Mouse (Mus musculus) kidney, adult 2 months (tissue): ENCODE results near the gene Acsbg1. TPM values are rescaled to one million over a fixed set of nuclear protein-coding genes. Genes with fewer than 3 reads are reported as not detected.

Source experiments
- DNase-seq: peaks from one replicate; pipeline ENCODE4 v3.0.0; 2021
- H3K27ac ChIP-seq: fragments of 200-500 bp; 2 replicates; pipeline ENCODE4 v1.5.1; 2012; ENCODE audit warnings: low read depth, low read length, control low read depth, inconsistent platforms; ENCODE audit not compliant: insufficient read depth
- H3K27me3 ChIP-seq: fragments of 200-500 bp; replicated peaks from 2 replicates; pipeline ENCODE4 v1.6.1; 2012; ENCODE audit warnings: mild to moderate bottlenecking, moderate library complexity, low read length, inconsistent platforms; ENCODE audit not compliant: control insufficient read depth, insufficient read depth
- H3K36me3 ChIP-seq: fragments of 200-500 bp; 2 replicates; pipeline ENCODE4 v1.6.1; 2012; ENCODE audit warnings: mild to moderate bottlenecking, moderate library complexity, low read length, inconsistent platforms; ENCODE audit not compliant: control insufficient read depth, insufficient read depth
- H3K4me1 ChIP-seq: fragments of 200-500 bp; 2 replicates; pipeline ENCODE4 v1.6.1; 2011; ENCODE audit warnings: low read length; ENCODE audit not compliant: control insufficient read depth, insufficient read depth
- H3K4me3 ChIP-seq: fragments of 200-500 bp; 2 replicates; pipeline ENCODE4 v1.5.1; 2011; ENCODE audit warnings: mild to moderate bottlenecking, low read depth, low read length, control low read depth; ENCODE audit not compliant: insufficient read depth
- CTCF ChIP-seq: fragments of 200-500 bp; conservative IDR thresholded peaks from 2 replicates; pipeline ENCODE4 v1.5.1; 2011; ENCODE audit warnings: low read depth, mild to moderate bottlenecking, control low read depth, low read length, moderate library complexity, mixed read lengths; ENCODE audit not compliant: insufficient read depth, insufficient read length
- POLR2A ChIP-seq: fragments of 200-500 bp; IDR thresholded peaks from one replicate; pipeline ENCODE4 v1.6.1; 2011; ENCODE audit warnings: low read depth, low read length, control low read depth
- WGBS: fragments of 180-500 bp; shearing (Covaris S2); methylation state at CpG from one replicate; pipeline ENCODE4 v1.1.7; 2018; 5-methylcytosine and 5-hydroxymethylcytosine counted together
- polyA plus RNA-seq: library from polyadenylated mRNA; depleted of rRNA; stranded (reverse); fragments of >200 nt; gene quantifications from 2 replicates; pipeline ENCODE4 v1.2.3, GENCODE M21; 2012; rRNA removed

Gene Acsbg1
- polyA plus RNA-seq: 1.1 and 1.6 TPM in 2 replicates

- DNase-seq: peak; percentile 3
- no peaks in the 10 kb centered on the region for H3K4me1 ChIP-seq
- TF ChIP-seq CTCF: no peak
- no peak for TF ChIP-seq POLR2A
- WGBS: 15% methylated on average over 10 of the region's 10 CpGs
- H3K27ac ChIP-seq: no peak within 1 kb of the TSS
- H3K27me3 ChIP-seq: no peaks in the 10 kb centered on the region
- no peak within 1 kb of the TSS for H3K4me3 ChIP-seq
- no peaks in the 10 kb centered on the region for H3K36me3 ChIP-seq
Measured at GRCm38 (mm10) chr9:54661605-54662377, at the start of gene Acsbg1. TSS of gene Acsbg1 (minus strand) at chr9:54661870.

GRCm38 (mm10) chr9:54708085-54708484 lies 46.4 kb upstream of the Acsbg1 start:
- H3K27me3 ChIP-seq: no peaks in the 10 kb centered on the region
- DNase-seq: no peak
- 86% methylated on average over 5 of the region's 5 CpGs for whole genome bisulfite sequencing

GRCm38 (mm10) chr9:54707288-54707999 lies 45.8 kb upstream of the Acsbg1 start:
- H3K27ac ChIP-seq: no peak overlapping the region
- no peak overlapping the region for H3K4me3 ChIP-seq
- no peaks in the 10 kb centered on the region for H3K36me3 ChIP-seq
- H3K27me3 ChIP-seq: no peaks in the 10 kb centered on the region
- H3K4me1 ChIP-seq: 0 out of 2 replicates have a peak, but pooled peaks cover 6% of the 10 kb centered on the region
- no peak for DNase-seq
- TF ChIP-seq CTCF: no peak
- no peak for TF ChIP-seq POLR2A
- 79% methylated on average over 8 of the region's 8 CpGs for WGBS

More at GRCm38 (mm10) chr9:54708085-54708484, 46.4 kb upstream of the Acsbg1 start:
- TF ChIP-seq CTCF (no peak), POLR2A (no peak)
- Histone ChIP-seq H3K27ac (no peak overlapping the region), H3K4me1 (0 out of 2 replicates have a peak, but pooled peaks cover 6% of the 10 kb centered on the region), H3K36me3 (no peaks in the 10 kb centered on the region), H3K4me3 (no peak overlapping the region)

GRCm38 (mm10) chr9:54705561-54705960 lies 43.9 kb upstream of the Acsbg1 start:
- no peak overlapping the region for H3K4me3 ChIP-seq
- no peak for TF ChIP-seq CTCF
- no peak for TF ChIP-seq POLR2A
- H3K36me3 ChIP-seq: no peaks in the 10 kb centered on the region
- 0 out of 2 replicates have a peak, but pooled peaks cover 7% of the 10 kb centered on the region for H3K4me1 ChIP-seq
- 63% methylated on average over 1 of the region's 1 CpGs for WGBS
- H3K27ac ChIP-seq: no peak overlapping the region
- no peak for DNase-seq
- no peaks in the 10 kb centered on the region for H3K27me3 ChIP-seq

DNA sequence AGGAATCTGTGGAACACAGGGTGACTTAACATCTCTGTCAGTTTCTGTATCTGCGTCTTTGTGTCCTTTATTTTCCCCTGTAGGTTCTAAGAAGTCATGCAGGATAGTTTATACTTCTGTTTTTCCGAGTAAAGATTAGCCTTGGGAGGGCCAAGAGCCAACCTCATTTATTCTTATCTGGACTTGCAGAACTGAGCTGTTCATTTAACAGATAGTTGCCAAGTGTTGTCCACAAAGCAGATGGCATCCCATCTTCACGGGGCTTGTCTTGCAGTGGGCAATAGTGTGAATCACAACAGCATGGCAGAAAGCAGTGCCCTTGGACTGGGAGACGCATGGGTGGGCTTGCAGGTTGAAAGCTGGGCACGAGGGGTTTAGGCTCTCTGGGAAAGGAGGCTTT lies 42.7 kb upstream of the Acsbg1 start:
- Histone ChIP-seq H3K4me3 (no peak overlapping the region), H3K27me3 (no peaks in the 10 kb centered on the region), H3K36me3 (no peaks in the 10 kb centered on the region), H3K27ac (no peak overlapping the region), H3K4me1 (0 out of 2 replicates have a peak, but pooled peaks cover 9% of the 10 kb centered on the region)
- WGBS: 70% methylated on average over 5 of the region's 5 CpGs
- TF ChIP-seq CTCF (no peak), POLR2A (no peak)
- DNase-seq: no peak

- no peak for DNase-seq
- 83% methylated on average over 2 of the region's 2 CpGs for WGBS
- H3K27ac ChIP-seq: no peak overlapping the region
Measured at GRCm38 (mm10) chr9:54702581-54702980, 40.9 kb upstream of the Acsbg1 start.

DNA sequence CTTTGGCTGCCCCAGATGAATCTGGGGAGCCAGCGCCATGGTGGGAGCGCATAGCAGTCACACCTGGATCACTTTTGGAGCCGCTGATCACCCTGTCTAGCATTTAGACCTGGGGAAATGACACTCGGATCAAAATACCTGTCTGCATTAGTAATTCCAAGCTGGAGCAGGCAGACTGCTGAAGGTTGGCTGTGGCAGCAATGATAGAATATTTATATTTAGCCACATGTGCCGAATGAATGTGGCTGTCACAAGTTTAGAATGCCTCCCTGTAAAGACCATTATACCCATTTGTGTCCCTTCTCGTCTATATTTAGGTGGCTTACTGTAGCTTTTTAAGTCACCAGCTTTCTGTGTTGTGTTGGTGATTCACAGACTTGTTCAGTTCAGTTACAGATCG lies 39.1 kb upstream of the Acsbg1 start:
- H3K4me1 ChIP-seq: 0 out of 2 replicates have a peak, but pooled peaks cover 12% of the 10 kb centered on the region
- H3K27ac ChIP-seq: no peak overlapping the region
- no peak for DNase-seq
- no peaks in the 10 kb centered on the region for H3K27me3 ChIP-seq
- H3K4me3 ChIP-seq: peak overlapping the region; percentile 80
- whole genome bisulfite sequencing: 76% methylated on average over 7 of the region's 7 CpGs
- no peak for TF ChIP-seq POLR2A
- no peak for TF ChIP-seq CTCF
- no peaks in the 10 kb centered on the region for H3K36me3 ChIP-seq

More at GRCm38 (mm10) chr9:54702581-54702980, 40.9 kb upstream of the Acsbg1 start:
- no peaks in the 10 kb centered on the region for H3K27me3 ChIP-seq
- no peak overlapping the region for H3K4me3 ChIP-seq
- no peak for TF ChIP-seq CTCF
- no peak for TF ChIP-seq POLR2A
- 0 out of 2 replicates have a peak, but pooled peaks cover 12% of the 10 kb centered on the region for H3K4me1 ChIP-seq
- no peaks in the 10 kb centered on the region for H3K36me3 ChIP-seq

DNA sequence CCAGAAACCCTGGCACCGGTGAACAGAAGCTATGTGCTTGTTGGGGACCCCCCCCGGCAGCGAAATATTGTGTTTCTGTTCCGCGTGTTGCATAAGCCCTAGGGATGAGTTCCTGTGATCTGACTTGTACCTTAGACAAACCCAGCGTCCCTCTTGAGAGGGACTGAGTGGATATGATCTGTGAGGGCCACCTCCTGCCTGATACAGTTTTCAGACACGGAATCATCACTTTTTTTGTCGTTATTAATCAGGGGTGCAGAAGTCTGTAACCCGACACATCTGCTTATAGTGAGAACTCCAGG lies 38.5 kb upstream of the Acsbg1 start:
- no peak overlapping the region for H3K27ac ChIP-seq
- no peak for DNase-seq
- TF ChIP-seq POLR2A: no peak
- no peak for TF ChIP-seq CTCF
- peak overlapping the region; percentile 80 for H3K4me3 ChIP-seq
- no peaks in the 10 kb centered on the region for H3K36me3 ChIP-seq
- no peaks in the 10 kb centered on the region for H3K27me3 ChIP-seq
- 0 out of 2 replicates have a peak, but pooled peaks cover 12% of the 10 kb centered on the region for H3K4me1 ChIP-seq
- 11% methylated on average over 9 of the region's 9 CpGs for WGBS
